In genomic region chr6:142814495-142814921, GRCm38 (mm10) we compare ENCODE assay signal across 8 mouse cellular contexts. TPM values are rescaled to one million over a fixed set of nuclear protein-coding genes. Genes with fewer than 3 reads are reported as not detected.
A peak's percentile ranks its signal among the peaks of the same experiment; 100 is the strongest.
DNase-seq lines count a peak whose midpoint lies in the region; ATAC-seq lines count a peak whose summit lies in the region.

No protein-coding gene starts in this region.

- peak overlapping the region; percentile 71 for H3K4me2 ChIP-seq in intestine, embryonic 15.5 days (replicated peaks)

- peak overlapping the region; percentile 33 for H3K4me3 ChIP-seq in intestine, embryonic 15.5 days (replicated peaks)

- ATAC-seq in intestine, embryonic 15.5 days, result peak; percentile 78

- H3K9me3 ChIP-seq in intestine, embryonic 15.5 days, result no peaks in the 10 kb centered on the region

- DNase-seq in adrenal gland, adult 8-10 months, result peak; percentile 46
- peak; percentile 96 for DNase-seq in embryo, embryonic 11 days
- DNase-seq in gastrocnemius, postnatal 4 days (ENCODE audit: low spot score in 2 of 2), result peak; percentile 53 to 81
- DNase-seq in left cerebral cortex, postnatal 14 days (ENCODE audit: low spot score in 2 of 2), result peak; percentile 89 to 93
- peak; percentile 91 for DNase-seq in mesoderm, embryonic 11.5 days (ENCODE audit: low read depth, low spot score)
- peak; percentile 81 for DNase-seq in right cerebral cortex, postnatal 25 days
- DNase-seq in yolk sac, embryonic 10.5 days (ENCODE audit: low spot score), result peak; percentile 81

- no peaks in the 10 kb centered on the region for H3K27me3 ChIP-seq in intestine, embryonic 15.5 days (replicated peaks)

- H3K9ac ChIP-seq in intestine, embryonic 15.5 days, result 0 out of 2 replicates have a peak overlapping the region, but pooled peaks have one; percentile 28

- WGBS in intestine, embryonic 15.5 days, result 4% methylated on average over 15 of the region's 15 CpGs

- 0 out of 2 replicates have a peak, but pooled peaks cover 3% of the 10 kb centered on the region for H3K4me1 ChIP-seq in intestine, embryonic 15.5 days (replicated peaks)

- intact Hi-C loops in left cerebral cortex, postnatal 14 days (cut with DNase I), result loop anchor here (2.0 kb wide), 2 partner anchors 36 to 150 kb away; partner anchors contain the start of gene St8sia1

- no peaks in the 10 kb centered on the region for H3K36me3 ChIP-seq in intestine, embryonic 15.5 days

- H3K27ac ChIP-seq in intestine, embryonic 15.5 days, result no peak overlapping the region

RNA-seq across cellular contexts. Expression of gene Sult6b2, which starts 10.2 kb away (rescaled TPM):
- not detected for total RNA-seq in adrenal gland, adult 8-10 months (2022)
- not detected for total RNA-seq in gastrocnemius, postnatal 4 days (2021)
- polyA plus RNA-seq in intestine, embryonic 15.5 days (2015; fragmentation: Nextera tagmentation; extraction: Ambion mirVana), result 20.9 and 24.9 TPM in 2 replicates
- total RNA-seq in left cerebral cortex, postnatal 14 days (2021), result under 1 TPM in 1 of 2 experiments, not detected in 1; 0.15 TPM

RNA-seq across cellular contexts. Expression of gene Cmas, which starts 58.0 kb away (rescaled TPM):
- 10 to 100 TPM; 34.5 to 35.7 (median 34.7) TPM for total RNA-seq in adrenal gland, adult 8-10 months (2022)
- 10 to 100 TPM; 40.8 to 42.0 TPM for total RNA-seq in gastrocnemius, postnatal 4 days (2021)
- polyA plus RNA-seq in intestine, embryonic 15.5 days (2015; fragmentation: Nextera tagmentation; extraction: Ambion mirVana), result 135 and 141 TPM in 2 replicates
- total RNA-seq in left cerebral cortex, postnatal 14 days (2021), result 100 to 1,000 TPM; 127 TPM

Comparison
In these comparisons a context has a peak if more than half of its experiments do, and no peak if none do; other contexts are left out.
1. DNase-seq: peak in every context shown above with its lines; median percentile 96 in embryo, embryonic 11 days; 91 in left cerebral cortex, postnatal 14 days; 91 in mesoderm, embryonic 11.5 days; 81 in right cerebral cortex, postnatal 25 days; 81 in yolk sac, embryonic 10.5 days; 67 in gastrocnemius, postnatal 4 days; 46 in adrenal gland, adult 8-10 months.